ENCODE assay signal across 12 mouse cellular contexts in the genomic region with DNA sequence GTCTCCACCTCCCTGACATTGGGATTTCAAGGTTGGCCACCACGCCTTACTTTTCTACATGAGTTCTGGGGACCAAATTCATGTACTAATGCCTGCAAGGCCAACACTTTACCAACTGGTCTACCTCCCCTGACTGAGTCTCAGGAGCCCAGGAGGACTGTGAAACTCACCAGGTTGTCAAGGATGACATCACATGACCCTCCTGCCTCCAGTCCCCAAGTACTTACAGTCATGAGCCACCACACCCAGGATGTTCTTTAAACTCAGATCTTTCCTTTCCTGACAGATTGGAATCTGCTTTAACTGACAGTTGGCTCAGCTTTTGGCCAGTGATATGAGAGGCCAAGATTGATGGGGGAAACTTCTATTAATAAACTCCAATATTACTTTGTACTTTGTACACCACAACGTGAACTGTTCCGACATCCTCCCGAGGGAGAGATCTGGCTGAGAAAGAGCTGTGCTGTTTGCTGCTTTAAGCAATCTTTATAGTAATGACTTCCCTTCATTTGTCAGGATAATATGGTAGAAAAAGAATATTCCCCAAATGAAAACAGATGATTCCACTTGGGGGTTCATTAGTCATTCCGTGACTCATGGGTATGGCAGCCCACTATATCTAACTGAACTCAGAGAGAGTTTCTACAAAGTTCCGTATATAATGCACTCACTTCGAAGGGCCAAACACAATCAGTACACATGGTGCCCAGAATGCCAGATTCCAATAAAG.
"Had no signal": no experiment of that assay in that cellular context is flagged by ENCODE, and none has a peak within 500 bp of the region (broad histone marks: within the 10 kb centered on the region; RNA-seq: fewer than 3 reads in every experiment).

No protein-coding gene starts in this region.

- H3K9me3 ChIP-seq: limb, embryonic 12.5 days; midbrain, embryonic 10.5 days; neural tube, embryonic 13.5 days had no signal

- DNase-seq: kidney, postnatal 25 days; lung, postnatal 10 days; lung, postnatal 4 days; midbrain, embryonic 14.5 days; right cerebral cortex, postnatal 25 days; thymus, adult 18-20 months; thymus, postnatal 14 days had no signal

- H3K4me3 ChIP-seq: limb, embryonic 12.5 days; midbrain, embryonic 10.5 days; neural tube, embryonic 13.5 days had no signal

- H3K9ac ChIP-seq: limb, embryonic 12.5 days; lung, embryonic 14.5 days; neural tube, embryonic 13.5 days had no signal

- H3K27me3 ChIP-seq: limb, embryonic 12.5 days; neural tube, embryonic 13.5 days had no signal

- H3K27ac ChIP-seq: limb, embryonic 12.5 days; midbrain, embryonic 10.5 days; neural tube, embryonic 13.5 days had no signal

- H3K4me1 ChIP-seq: limb, embryonic 12.5 days; midbrain, embryonic 10.5 days; neural tube, embryonic 13.5 days had no signal

- H3K4me2 ChIP-seq: limb, embryonic 12.5 days; liver, embryonic 11.5 days; lung, embryonic 14.5 days; neural tube, embryonic 13.5 days had no signal

- H3K36me3 ChIP-seq: limb, embryonic 12.5 days; midbrain, embryonic 10.5 days; neural tube, embryonic 13.5 days had no signal
